Mouse (Mus musculus): ENCODE measurements around the gene Itsn1. TPM values are rescaled to one million over a fixed set of nuclear protein-coding genes. Genes with fewer than 3 reads are reported as not detected.

The Itsn1 gene
- 19.4 and 21.7 TPM in 2 replicates for polyA plus RNA-seq (2015; fragmentation: Nextera tagmentation; extraction: Ambion mirVana)

DNA sequence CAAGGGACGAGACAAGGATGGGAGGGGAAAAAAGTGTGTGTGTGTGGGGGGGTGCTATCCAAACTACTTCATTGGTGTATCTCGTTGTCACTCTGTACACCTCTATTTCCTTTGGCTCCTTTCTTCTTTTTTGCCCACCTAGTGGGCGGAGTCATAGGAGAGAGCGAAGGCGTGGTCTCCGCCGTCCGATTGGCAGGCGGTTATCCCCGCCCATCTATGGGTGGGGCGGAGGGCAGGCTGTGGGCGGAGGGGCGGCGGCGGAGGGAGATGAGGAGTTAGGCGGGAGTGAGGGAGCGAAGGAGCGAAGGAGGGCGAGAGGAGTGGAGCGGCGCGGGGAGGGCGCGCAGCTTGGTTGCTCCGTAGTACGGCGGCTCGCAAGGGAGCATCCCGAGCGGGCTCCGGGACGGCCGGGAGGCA is at the start of gene Itsn1:
TSS of gene Itsn1 (plus strand) at position 216 of the 417 bp plus-strand sequence.
- WGBS: 1% methylated on average over 31 of the region's 33 CpGs
- peak within 1 kb of the TSS; percentile 87 for H3K9ac ChIP-seq
- H3K4me1 ChIP-seq: no peaks in the 10 kb centered on the region
- H3K4me3 ChIP-seq (replicated peaks): peak within 1 kb of the TSS; percentile 90
- no peaks in the 10 kb centered on the region for H3K27me3 ChIP-seq (replicated peaks)
- peak within 1 kb of the TSS; percentile 75 for H3K4me2 ChIP-seq
- ATAC-seq (ENCODE audit: insufficient read depth, low FRiP score, low read depth): peak; percentile 92
- peak within 1 kb of the TSS; percentile 95 for H3K27ac ChIP-seq
- no peaks in the 10 kb centered on the region for H3K36me3 ChIP-seq
- no peaks in the 10 kb centered on the region for H3K9me3 ChIP-seq

DNA sequence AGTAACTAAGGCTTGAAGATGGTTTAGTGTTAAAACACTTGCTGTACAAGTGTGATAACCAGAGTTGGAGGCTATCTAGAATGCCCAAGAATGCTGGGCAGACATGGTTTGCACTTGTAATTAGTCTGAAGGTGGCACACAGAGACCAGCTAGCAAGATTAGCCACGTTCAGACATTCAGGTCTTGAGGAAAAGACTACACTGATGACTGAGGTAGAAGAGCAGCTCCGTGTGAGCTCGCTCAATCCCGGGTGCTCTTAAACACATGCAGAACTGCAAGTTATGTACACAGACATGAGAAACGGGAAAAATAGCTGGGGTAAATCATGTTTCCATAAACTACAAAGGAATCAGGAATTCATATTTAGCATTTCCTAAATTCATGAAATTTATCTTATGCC is 48.4 kb upstream of the Itsn1 start:
- H3K27ac ChIP-seq: no peak overlapping the region
- no peak for ATAC-seq (ENCODE audit: insufficient read depth, low FRiP score, low read depth)
- H3K36me3 ChIP-seq: peaks cover 46% of the 10 kb centered on the region
- no peaks in the 10 kb centered on the region for H3K4me1 ChIP-seq
- H3K9me3 ChIP-seq: no peaks in the 10 kb centered on the region
- no peak overlapping the region for H3K4me2 ChIP-seq
- no peak overlapping the region for H3K4me3 ChIP-seq (replicated peaks)
- 67% methylated on average over 5 of the region's 5 CpGs for WGBS
- no peaks in the 10 kb centered on the region for H3K27me3 ChIP-seq (replicated peaks)
- no peak overlapping the region for H3K9ac ChIP-seq

DNA sequence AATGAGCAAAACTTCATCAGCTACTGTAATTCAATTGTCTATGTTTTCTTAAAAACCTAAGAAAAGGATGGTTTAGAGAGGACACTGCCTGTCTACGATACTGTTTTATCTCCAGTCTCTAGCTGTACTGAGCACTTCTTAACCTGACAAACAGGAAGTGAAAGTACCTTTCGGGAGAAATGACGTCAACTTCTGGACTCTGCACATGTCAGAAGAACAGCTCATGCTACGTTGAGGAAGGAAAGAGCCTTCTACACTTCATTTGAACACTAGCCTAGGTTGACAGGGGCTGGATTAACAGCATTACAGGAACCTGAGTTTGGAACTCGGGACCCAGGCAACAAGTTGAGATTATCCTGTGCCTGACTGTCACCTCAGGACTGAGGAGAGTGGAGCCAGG is 43.6 kb upstream of the Itsn1 start:
- H3K27ac ChIP-seq: no peak overlapping the region
- H3K4me2 ChIP-seq: no peak overlapping the region
- H3K9me3 ChIP-seq: no peaks in the 10 kb centered on the region
- ATAC-seq (ENCODE audit: insufficient read depth, low FRiP score, low read depth): no peak
- peaks cover 14% of the 10 kb centered on the region for H3K4me1 ChIP-seq
- H3K27me3 ChIP-seq (replicated peaks): no peaks in the 10 kb centered on the region
- no peak overlapping the region for H3K4me3 ChIP-seq (replicated peaks)
- WGBS: 79% methylated on average over 5 of the region's 5 CpGs
- H3K9ac ChIP-seq: no peak overlapping the region
- peaks cover 23% of the 10 kb centered on the region for H3K36me3 ChIP-seq

DNA sequence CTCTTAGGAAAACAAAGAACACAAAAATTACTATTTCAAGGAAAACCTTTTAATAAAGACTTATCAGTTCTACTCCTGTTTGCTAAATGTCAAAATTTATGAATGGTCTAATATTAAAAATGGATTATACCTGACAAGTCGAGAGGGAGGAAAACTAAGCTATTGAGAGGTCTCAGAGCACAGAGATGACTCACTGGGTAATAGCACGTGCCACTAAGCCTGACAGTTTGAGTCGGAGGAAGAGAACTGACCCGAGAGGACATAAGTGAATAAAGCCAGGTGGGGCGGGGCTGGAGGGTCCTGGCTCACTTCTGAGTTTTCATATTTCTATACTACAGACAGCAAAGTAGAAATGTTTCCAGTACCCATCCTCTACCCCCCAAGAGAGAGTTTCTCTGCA is 42.7 kb upstream of the Itsn1 start:
- Histone ChIP-seq H3K9me3 (no peaks in the 10 kb centered on the region), H3K27me3 (replicated peaks) (no peaks in the 10 kb centered on the region), H3K4me2 (no peak overlapping the region), H3K27ac (no peak overlapping the region), H3K4me1 (peaks cover 14% of the 10 kb centered on the region), H3K36me3 (peaks cover 23% of the 10 kb centered on the region), H3K9ac (no peak overlapping the region), H3K4me3 (replicated peaks) (no peak overlapping the region)
- ATAC-seq (ENCODE audit: insufficient read depth, low FRiP score, low read depth): no peak
- 69% methylated on average over 5 of the region's 5 CpGs for WGBS

DNA sequence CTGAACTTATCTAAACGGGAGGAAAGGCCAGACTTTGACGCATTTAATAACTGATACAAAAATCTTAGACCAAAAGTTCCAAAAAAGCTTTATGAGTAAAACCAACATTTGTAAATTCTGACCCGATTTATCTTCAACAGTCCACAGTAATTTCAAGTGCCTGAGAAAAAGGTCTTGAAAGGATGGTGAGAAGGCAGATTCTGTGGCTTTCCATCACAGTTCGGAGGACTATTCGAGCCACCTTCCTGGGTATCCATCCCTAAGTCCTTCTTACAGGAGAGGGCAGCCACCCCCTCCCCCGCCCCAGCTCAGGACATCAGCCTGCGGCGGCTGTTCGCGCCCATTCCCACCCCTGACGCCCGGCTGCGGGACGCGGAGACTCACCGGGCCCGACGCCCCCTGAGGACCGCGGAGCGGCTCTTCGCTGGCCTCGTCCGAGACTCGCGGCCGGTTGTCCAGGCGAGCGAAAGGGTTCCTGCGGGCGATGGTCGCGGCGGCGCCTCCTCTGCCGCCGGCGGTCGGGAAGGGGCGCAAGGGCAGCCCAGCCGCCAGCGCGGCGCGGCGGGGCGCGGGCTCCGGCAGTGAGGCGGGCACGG is 41.0 kb upstream of the Itsn1 start:
- Histone ChIP-seq H3K4me1 (peaks cover 14% of the 10 kb centered on the region), H3K9ac (peak overlapping the region; percentile 90), H3K36me3 (peaks cover 12% of the 10 kb centered on the region), H3K4me2 (peak overlapping the region; percentile 91), H3K27ac (peak overlapping the region; percentile 62), H3K9me3 (no peaks in the 10 kb centered on the region), H3K27me3 (replicated peaks) (no peaks in the 10 kb centered on the region), H3K4me3 (replicated peaks) (peak overlapping the region; percentile 97)
- under 1% methylated on average over 50 of the region's 51 CpGs for WGBS
- peak; percentile 29; the same call in 1 of the 2 replicates for ATAC-seq (ENCODE audit: insufficient read depth, low FRiP score, low read depth)

DNA sequence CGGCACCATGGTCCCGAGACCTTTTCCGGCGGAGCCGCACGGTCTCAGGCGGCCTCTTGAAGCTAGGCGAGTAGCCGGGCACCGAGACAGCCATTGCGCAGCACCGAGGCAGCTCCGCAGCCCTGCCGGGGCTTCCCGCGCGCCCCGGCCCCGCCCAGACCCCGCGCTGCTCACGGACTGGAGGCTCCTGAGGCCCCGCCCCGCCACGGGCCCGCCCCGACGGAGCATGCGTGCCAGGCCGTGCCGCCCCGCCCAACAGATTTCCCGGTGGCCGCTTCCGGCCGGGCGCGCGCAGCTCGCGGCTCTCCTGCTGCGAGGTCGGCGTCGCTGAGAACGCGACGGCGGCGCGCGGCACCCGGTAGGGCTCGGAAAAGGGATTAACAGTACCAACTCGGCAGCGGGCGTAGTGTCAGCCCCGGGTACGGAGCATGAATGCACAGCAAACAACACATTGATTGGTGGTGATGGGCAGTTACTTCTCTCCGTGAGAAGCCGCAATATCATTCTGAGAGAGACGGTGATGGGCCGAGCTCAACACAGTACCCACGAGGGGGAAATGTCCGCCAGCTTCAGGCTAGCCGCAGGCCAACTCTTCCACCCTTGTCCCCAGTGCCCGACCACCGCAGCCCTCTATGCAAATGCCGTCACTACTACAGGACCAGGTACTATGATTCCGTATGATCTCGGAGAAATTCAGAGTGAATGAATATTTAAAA is 40.3 kb upstream of the Itsn1 start, which contains the start of gene Donson:
TSS of gene Donson (minus strand) at position 152 of the 716 bp plus-strand sequence.
- H3K4me2 ChIP-seq: peak within 1 kb of the TSS; percentile 91
- peak within 1 kb of the TSS; percentile 90 for H3K9ac ChIP-seq
- H3K4me1 ChIP-seq: peaks cover 14% of the 10 kb centered on the region
- peaks cover 7% of the 10 kb centered on the region; the same call in 1 of the 2 replicates for H3K36me3 ChIP-seq
- H3K27me3 ChIP-seq (replicated peaks): no peaks in the 10 kb centered on the region
- H3K9me3 ChIP-seq: no peaks in the 10 kb centered on the region
- H3K4me3 ChIP-seq (replicated peaks): peak within 1 kb of the TSS; percentile 97
- peak within 1 kb of the TSS; percentile 84 for H3K27ac ChIP-seq
- ATAC-seq (ENCODE audit: insufficient read depth, low FRiP score, low read depth): peak; percentile 98
- under 1% methylated on average over 66 of the region's 71 CpGs for WGBS

DNA sequence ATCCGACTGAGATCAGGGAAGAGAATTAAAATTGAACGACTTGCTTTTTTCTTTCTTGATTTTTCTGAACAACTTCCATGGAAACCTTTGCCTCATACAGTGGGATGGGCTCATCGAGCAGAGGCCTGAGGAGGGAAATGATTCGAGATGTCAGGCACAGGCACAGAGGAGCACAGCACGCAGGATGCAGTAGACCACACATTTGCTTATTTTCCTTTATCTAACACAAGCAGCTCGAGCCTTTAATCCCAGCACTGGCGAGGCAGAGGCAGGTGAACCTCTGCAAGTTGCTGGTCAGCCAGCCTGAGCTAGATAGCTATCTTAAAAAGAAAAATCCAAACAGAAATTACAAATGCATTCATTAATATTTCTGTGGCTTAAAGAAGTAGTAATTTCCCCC is 39.3 kb upstream of the Itsn1 start:
- Histone ChIP-seq H3K9ac (no peak overlapping the region), H3K4me1 (peaks cover 14% of the 10 kb centered on the region), H3K27ac (no peak overlapping the region), H3K4me2 (peak overlapping the region; percentile 17; the same call in 1 of the 2 replicates), H3K9me3 (no peaks in the 10 kb centered on the region), H3K27me3 (replicated peaks) (no peaks in the 10 kb centered on the region), H3K4me3 (replicated peaks) (no peak overlapping the region; the same call in 1 of the 2 replicates), H3K36me3 (peaks cover 2% of the 10 kb centered on the region; the same call in 1 of the 2 replicates)
- ATAC-seq (ENCODE audit: insufficient read depth, low FRiP score, low read depth): no peak
- 39% methylated on average over 7 of the region's 7 CpGs for WGBS

DNA sequence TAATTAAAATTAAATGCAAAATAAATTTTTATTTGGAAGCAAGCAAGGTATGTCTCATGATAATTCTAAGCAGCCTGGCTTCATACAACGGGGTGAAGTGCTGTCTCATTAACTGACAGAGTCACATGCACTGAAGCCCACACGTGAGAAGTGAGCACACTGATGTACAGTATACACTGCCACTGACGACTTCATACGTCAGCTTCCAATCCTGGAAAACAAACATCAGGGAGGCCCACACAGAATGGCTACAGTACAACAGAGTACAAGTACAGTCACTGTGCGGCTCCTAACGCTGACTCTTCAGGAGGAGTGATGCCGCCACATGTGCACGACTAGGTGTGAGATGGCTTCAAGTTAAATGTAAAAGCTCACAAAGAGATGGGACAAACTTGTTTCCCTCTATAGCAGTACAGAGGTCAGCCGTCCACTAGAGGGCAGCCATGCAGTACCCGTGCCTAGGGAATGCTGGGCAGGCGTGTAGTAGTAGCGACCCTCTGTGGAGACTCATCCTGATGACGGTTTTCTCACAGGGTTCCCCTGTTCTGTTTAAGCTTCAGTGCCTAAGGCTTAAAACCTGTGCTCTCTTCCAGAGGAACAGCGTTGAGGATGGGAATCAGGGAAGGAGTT is 34.5 kb upstream of the Itsn1 start:
- Histone ChIP-seq H3K9ac (no peak overlapping the region), H3K9me3 (no peaks in the 10 kb centered on the region), H3K4me3 (replicated peaks) (no peak overlapping the region), H3K36me3 (peaks cover 6% of the 10 kb centered on the region), H3K4me1 (no peaks in the 10 kb centered on the region; the same call in 1 of the 2 replicates), H3K4me2 (no peak overlapping the region), H3K27me3 (replicated peaks) (no peaks in the 10 kb centered on the region), H3K27ac (peak overlapping the region; percentile 54; the same call in 1 of the 2 replicates)
- WGBS: 29% methylated on average over 14 of the region's 14 CpGs
- ATAC-seq (ENCODE audit: insufficient read depth, low FRiP score, low read depth): peak; percentile 85

DNA sequence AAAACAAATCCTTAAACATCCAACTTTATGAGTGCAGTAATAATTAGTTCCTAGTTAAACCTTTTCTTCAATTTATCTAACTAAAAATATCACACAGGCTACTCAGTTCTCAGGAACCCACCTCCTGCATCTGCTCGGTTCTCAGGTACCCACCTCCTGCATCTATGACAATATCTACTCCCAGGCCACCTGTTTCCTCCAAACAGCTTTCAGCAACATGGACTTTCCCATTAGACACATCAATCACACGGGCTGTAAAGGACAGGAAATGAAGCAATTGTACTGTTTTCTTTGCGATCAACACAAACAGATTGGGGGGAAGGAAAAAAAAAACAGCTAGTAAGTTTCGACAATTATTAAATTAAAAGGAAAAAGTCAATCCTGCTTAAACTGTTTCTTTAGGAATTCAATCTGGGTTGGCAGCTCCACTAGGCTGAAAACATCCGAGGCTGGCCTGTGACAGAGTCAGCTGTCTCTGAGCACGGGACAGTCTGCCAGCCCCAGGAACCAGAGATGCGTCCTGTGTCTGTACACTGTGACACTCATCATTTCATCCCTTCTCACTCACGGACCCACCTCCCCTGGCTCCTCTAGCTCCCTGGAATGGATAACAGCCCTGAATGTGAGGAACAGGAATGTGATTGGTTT is 33.8 kb upstream of the Itsn1 start:
- H3K4me2 ChIP-seq: no peak overlapping the region

DNA sequence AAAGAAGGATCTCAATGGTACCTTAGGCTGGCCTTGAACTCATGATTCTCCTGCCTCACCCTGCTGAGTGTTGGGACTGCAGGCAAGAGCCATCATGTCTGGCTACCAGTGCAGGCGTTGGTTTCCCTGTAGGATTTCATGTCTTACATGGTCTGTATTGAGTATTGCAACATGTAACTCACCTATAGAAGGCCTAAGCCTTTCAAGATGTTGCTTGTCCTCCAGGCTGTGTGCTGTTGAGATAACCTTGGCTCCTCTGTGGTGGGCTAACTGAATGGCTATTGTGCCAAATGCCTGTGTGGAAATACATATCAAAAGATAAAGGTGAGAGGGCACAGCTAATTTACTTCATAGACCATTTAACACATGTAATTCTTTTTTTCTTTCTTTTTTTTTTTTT is 30.1 kb upstream of the Itsn1 start:
- Histone ChIP-seq H3K4me2 (no peak overlapping the region), H3K27ac (no peak overlapping the region), H3K4me3 (replicated peaks) (no peak overlapping the region), H3K9ac (no peak overlapping the region), H3K27me3 (replicated peaks) (no peaks in the 10 kb centered on the region), H3K36me3 (peaks cover 12% of the 10 kb centered on the region), H3K4me1 (peaks cover 5% of the 10 kb centered on the region; the same call in 1 of the 2 replicates), H3K9me3 (no peaks in the 10 kb centered on the region)
- ATAC-seq (ENCODE audit: insufficient read depth, low FRiP score, low read depth): no peak
- WGBS: 80% methylated on average over 1 of the region's 1 CpGs

More for the DNA sequence above, 33.8 kb upstream of the Itsn1 start:
- H3K9ac ChIP-seq: no peak overlapping the region
- H3K9me3 ChIP-seq: no peaks in the 10 kb centered on the region
- H3K27me3 ChIP-seq (replicated peaks): no peaks in the 10 kb centered on the region
- no peaks in the 10 kb centered on the region; the same call in 1 of the 2 replicates for H3K4me1 ChIP-seq
- H3K36me3 ChIP-seq: peaks cover 7% of the 10 kb centered on the region
- H3K4me3 ChIP-seq (replicated peaks): no peak overlapping the region
- peak overlapping the region; percentile 54; the same call in 1 of the 2 replicates for H3K27ac ChIP-seq
- 55% methylated on average over 8 of the region's 8 CpGs for WGBS
- ATAC-seq (ENCODE audit: insufficient read depth, low FRiP score, low read depth): 0 out of 2 replicates have a peak, but pooled peaks have one; percentile 54

DNA sequence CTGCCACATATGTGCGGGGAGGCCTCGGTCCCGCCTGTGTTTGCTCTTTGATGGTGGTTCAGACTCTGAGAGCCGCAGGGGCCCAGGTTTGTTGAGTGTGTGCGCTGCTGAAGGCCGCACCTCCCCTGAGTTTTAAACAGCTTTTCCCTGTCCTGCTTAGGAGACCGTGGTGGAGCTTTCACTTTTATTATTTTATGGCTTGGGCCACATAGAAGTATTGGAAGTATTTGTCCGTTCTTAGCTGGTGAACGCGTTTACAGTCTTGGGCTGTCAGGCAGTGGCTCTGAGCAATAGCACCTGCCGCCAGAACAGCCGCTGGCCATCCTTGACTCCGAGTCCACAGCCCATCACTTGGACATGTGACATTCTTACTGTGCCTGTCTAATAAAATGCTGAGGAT is 27.2 kb upstream of the Itsn1 start:
- Histone ChIP-seq H3K4me1 (peaks cover 5% of the 10 kb centered on the region; the same call in 1 of the 2 replicates), H3K4me3 (replicated peaks) (no peak overlapping the region), H3K9ac (no peak overlapping the region), H3K9me3 (no peaks in the 10 kb centered on the region), H3K27me3 (replicated peaks) (no peaks in the 10 kb centered on the region), H3K4me2 (no peak overlapping the region), H3K27ac (peak overlapping the region; percentile 74; the same call in 1 of the 2 replicates), H3K36me3 (peaks cover 22% of the 10 kb centered on the region)
- 40% methylated on average over 13 of the region's 13 CpGs for WGBS
- ATAC-seq (ENCODE audit: insufficient read depth, low FRiP score, low read depth): no peak
